Mouse (Mus musculus) heart, embryonic 12.5 days (tissue): ENCODE data around the gene Eif4b. TPM values are rescaled to one million over a fixed set of nuclear protein-coding genes. Genes with fewer than 3 reads are reported as not detected.
A peak's percentile ranks its signal among the peaks of the same experiment; 100 is the strongest.

Source experiments
- ATAC-seq: fragments of 200-750 bp; cut with Nextera tagmentation; 2 replicates; pipeline ENCODE4 v1.8.0; 2017; ENCODE audit warnings: moderate TSS enrichment, moderate library complexity; ENCODE audit not compliant: insufficient number of reproducible peaks, low FRiP score
- H3K27ac ChIP-seq: fragments of 300-500 bp; sonication (generic); 2 replicates; pipeline ENCODE4 v1.5.1; 2016; ENCODE audit warnings: mild to moderate bottlenecking, moderate library complexity; ENCODE audit not compliant: poor library complexity, severe bottlenecking
- H3K27me3 ChIP-seq: fragments of 300-500 bp; sonication (generic); replicated peaks from 2 replicates; pipeline ENCODE4 v1.6.1; 2016; ENCODE audit warnings: mild to moderate bottlenecking, moderate library complexity
- H3K36me3 ChIP-seq: fragments of 300-500 bp; sonication (generic); 2 replicates; pipeline ENCODE4 v1.6.1; 2016; ENCODE audit warnings: mild to moderate bottlenecking, moderate library complexity
- H3K4me1 ChIP-seq: fragments of 300-500 bp; sonication (generic); replicated peaks from 2 replicates; pipeline ENCODE4 v1.6.1; 2016; ENCODE audit warnings: mild to moderate bottlenecking
- H3K4me2 ChIP-seq: fragments of 300-500 bp; sonication (generic); 2 replicates; pipeline ENCODE4 v1.6.1; 2016; ENCODE audit warnings: mild to moderate bottlenecking, moderate library complexity
- H3K4me3 ChIP-seq: fragments of 300-500 bp; sonication (generic); 2 replicates; pipeline ENCODE4 v1.5.1; 2016; ENCODE audit warnings: mild to moderate bottlenecking
- H3K9ac ChIP-seq: fragments of 300-500 bp; sonication (generic); 2 replicates; pipeline ENCODE4 v1.6.1; 2016; ENCODE audit warnings: mild to moderate bottlenecking, moderate library complexity
- H3K9me3 ChIP-seq: fragments of 300-500 bp; sonication (generic); replicated peaks from 2 replicates; pipeline ENCODE4 v1.6.1; 2016; ENCODE audit warnings: mild to moderate bottlenecking, moderate library complexity
- WGBS: fragments of 180-500 bp; shearing (Covaris S2); methylation state at CpG from one replicate; pipeline ENCODE4 v1.1.7; 2016; 5-methylcytosine and 5-hydroxymethylcytosine counted together
- polyA plus RNA-seq: library from polyadenylated mRNA; unstranded; fragments of >200 nt; fragmentation: Nextera tagmentation; extraction: Ambion mirVana; gene quantifications from 2 replicates; pipeline ENCODE4 v1.2.1, GENCODE M21; 2016

Eif4b gene
- 79.9 and 80.2 TPM in 2 replicates for polyA plus RNA-seq

DNA sequence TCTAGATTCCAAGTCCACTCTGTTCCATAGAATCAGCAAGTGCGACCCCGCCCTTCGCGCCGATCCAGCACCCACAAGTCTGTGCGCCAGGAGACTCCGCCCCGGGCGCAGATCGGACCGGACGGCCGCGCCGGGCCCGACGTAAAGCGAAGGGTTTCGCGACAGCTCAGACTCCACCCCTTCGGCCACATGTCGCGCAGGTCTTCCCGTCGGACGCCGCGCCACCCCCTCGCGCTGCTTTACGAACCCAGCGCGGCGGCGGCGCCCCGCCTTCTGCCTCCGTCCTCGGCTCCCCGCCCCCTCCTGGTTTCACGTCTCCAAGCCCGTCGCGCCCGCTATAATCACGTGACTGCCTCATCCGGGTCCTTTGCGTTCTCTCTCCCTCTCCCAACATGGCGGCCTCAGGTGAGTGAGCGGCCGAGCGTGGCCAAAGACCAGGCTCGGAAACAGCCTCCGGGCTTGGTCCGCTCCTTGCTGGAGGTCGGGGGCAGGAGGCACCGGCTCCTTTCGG lies at the start of gene Eif4b:
Gene Eif4b, plus strand, starts transcription at position 215 of the 511 bp plus-strand sequence.
- peaks cover 15% of the 10 kb centered on the region for H3K4me1 ChIP-seq
- no peaks in the 10 kb centered on the region for H3K9me3 ChIP-seq
- under 1% methylated on average over 58 of the region's 58 CpGs for WGBS
- peak within 1 kb of the TSS; percentile 94 for H3K27ac ChIP-seq
- peak; percentile 96 for ATAC-seq
- peak within 1 kb of the TSS; percentile 99 for H3K4me3 ChIP-seq
- peak within 1 kb of the TSS; percentile 97 for H3K4me2 ChIP-seq
- H3K36me3 ChIP-seq: no peaks in the 10 kb centered on the region
- H3K9ac ChIP-seq: peak within 1 kb of the TSS; percentile 100
- no peaks in the 10 kb centered on the region for H3K27me3 ChIP-seq

DNA sequence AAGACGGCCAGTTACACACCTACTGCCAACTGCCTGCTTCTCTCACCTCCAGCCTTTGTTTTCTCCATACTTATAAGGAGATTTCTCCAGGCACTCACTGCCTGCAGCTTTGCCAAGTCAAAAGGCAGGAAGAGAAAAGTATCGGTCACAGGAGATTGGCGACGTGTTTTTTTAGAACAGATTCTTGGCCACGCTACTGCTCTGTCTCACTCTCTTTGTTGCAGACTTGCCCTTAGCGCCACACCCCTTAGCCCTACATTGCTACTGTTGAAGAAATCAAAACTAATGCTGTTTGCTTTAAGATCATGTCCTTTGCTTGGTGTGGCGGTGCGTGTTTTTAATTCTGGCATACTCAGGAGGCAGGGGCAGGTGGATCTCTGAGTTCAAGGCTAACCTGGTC lies 49.7 kb upstream of the Eif4b start:
- Histone ChIP-seq H3K4me1 (peaks cover 37% of the 10 kb centered on the region), H3K9me3 (no peaks in the 10 kb centered on the region), H3K27ac (no peak overlapping the region), H3K4me3 (no peak overlapping the region), H3K4me2 (no peak overlapping the region), H3K36me3 (no peaks in the 10 kb centered on the region), H3K9ac (no peak overlapping the region), H3K27me3 (no peaks in the 10 kb centered on the region; the same call in 1 of the 2 replicates)
- 41% methylated on average over 8 of the region's 8 CpGs for WGBS
- no peak for ATAC-seq

DNA sequence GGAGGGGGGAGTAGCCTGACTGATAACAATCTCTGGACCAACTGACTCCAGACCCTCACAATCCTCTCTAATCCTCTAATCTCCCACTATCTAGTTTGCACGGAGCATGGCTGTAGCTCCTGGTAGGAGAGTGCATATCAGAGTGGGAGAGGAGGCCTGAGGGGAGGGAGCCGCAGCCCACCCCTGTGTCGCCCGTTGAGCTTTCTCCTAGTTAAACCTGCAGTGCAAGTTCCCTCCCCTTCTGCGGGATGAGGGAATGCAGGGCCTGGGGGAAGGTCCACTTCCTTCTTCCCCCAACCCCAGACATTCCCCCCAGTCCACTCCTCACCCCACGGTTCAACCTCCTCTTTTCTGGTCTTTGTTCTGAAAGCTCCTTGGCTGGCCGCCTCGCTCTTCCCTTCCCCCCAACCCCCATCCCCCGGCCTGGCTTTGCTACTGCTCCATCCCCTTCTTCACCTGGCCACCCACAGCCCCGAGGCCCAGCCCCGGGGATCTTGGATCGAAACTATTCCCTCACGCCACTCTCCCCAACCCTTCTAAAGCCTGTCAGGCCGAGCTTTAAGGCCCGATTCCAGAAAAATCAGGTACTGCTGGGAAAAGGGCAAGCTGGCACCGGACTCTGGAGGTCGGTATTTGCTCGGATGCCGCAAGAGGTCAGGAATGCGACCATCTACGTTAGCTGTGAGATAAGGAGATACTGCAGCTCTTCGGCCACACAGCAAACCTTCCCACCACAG lies 48.3 kb upstream of the Eif4b start:
- ATAC-seq: 0 out of 2 replicates have a peak, but pooled peaks have one; percentile 23
- H3K4me1 ChIP-seq: peaks cover 37% of the 10 kb centered on the region
- H3K4me3 ChIP-seq: peak overlapping the region; percentile 23
- no peaks in the 10 kb centered on the region for H3K36me3 ChIP-seq
- H3K4me2 ChIP-seq: peak overlapping the region; percentile 65
- no peaks in the 10 kb centered on the region; the same call in 1 of the 2 replicates for H3K27me3 ChIP-seq
- H3K9me3 ChIP-seq: no peaks in the 10 kb centered on the region
- H3K27ac ChIP-seq: peak overlapping the region; percentile 26
- WGBS: 4% methylated on average over 22 of the region's 22 CpGs
- H3K9ac ChIP-seq: peak overlapping the region; percentile 64

DNA sequence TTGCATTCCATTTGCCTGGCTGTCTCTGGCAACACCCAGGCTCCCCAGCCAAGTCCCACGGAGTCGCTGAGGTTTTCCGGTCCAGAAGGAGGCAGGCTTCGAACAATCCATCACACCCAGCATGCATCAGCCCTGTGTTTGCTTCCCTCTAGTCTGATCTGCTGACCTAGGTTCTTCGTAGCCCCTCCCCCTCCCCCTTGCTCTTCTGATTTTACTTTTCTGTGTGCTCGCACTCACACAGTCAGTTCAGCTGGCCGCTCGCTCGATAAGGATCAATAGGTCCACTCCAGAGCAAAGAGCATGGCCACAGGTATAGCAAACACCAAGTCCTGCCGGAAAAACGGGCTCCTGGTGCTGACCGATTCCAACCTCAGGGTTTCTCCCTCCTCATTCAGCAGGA lies 47.1 kb upstream of the Eif4b start:
- no peaks in the 10 kb centered on the region; the same call in 1 of the 2 replicates for H3K27me3 ChIP-seq

DNA sequence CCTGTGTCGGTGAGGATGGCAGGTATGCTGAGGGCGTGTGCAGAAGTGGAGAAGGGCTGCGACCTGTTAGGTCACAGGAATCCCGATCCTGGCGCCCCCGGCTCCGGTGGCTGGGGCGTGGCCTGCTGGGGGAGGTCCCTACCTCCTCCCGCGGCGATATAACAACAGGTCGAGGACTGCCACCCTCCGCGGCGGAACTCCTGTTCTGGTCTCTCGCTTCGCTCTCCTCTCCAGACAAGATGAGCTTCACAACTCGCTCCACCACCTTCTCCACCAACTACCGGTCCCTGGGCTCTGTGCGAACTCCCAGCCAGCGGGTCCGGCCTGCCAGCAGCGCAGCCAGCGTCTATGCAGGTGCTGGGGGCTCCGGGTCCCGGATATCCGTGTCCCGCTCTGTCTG lies 45.5 kb upstream of the Eif4b start, which contains the start of gene Krt18:
Gene Krt18, plus strand, starts transcription at position 141 of the 400 bp plus-strand sequence.
- under 1% methylated on average over 28 of the region's 28 CpGs for WGBS
- Histone ChIP-seq H3K27me3 (no peaks in the 10 kb centered on the region; the same call in 1 of the 2 replicates), H3K36me3 (no peaks in the 10 kb centered on the region), H3K9ac (peak within 1 kb of the TSS; percentile 71), H3K27ac (no peak within 1 kb of the TSS), H3K4me3 (peak within 1 kb of the TSS; percentile 56), H3K4me2 (peak within 1 kb of the TSS; percentile 81), H3K4me1 (peaks cover 37% of the 10 kb centered on the region), H3K9me3 (no peaks in the 10 kb centered on the region)
- ATAC-seq: no peak

More for the DNA sequence above, 47.1 kb upstream of the Eif4b start:
- H3K4me1 ChIP-seq: peaks cover 37% of the 10 kb centered on the region
- ATAC-seq: no peak
- H3K4me2 ChIP-seq: peak overlapping the region; percentile 65
- no peaks in the 10 kb centered on the region for H3K36me3 ChIP-seq
- H3K9me3 ChIP-seq: no peaks in the 10 kb centered on the region
- no peak overlapping the region for H3K4me3 ChIP-seq
- H3K9ac ChIP-seq: no peak overlapping the region
- WGBS: 15% methylated on average over 12 of the region's 12 CpGs
- H3K27ac ChIP-seq: no peak overlapping the region

DNA sequence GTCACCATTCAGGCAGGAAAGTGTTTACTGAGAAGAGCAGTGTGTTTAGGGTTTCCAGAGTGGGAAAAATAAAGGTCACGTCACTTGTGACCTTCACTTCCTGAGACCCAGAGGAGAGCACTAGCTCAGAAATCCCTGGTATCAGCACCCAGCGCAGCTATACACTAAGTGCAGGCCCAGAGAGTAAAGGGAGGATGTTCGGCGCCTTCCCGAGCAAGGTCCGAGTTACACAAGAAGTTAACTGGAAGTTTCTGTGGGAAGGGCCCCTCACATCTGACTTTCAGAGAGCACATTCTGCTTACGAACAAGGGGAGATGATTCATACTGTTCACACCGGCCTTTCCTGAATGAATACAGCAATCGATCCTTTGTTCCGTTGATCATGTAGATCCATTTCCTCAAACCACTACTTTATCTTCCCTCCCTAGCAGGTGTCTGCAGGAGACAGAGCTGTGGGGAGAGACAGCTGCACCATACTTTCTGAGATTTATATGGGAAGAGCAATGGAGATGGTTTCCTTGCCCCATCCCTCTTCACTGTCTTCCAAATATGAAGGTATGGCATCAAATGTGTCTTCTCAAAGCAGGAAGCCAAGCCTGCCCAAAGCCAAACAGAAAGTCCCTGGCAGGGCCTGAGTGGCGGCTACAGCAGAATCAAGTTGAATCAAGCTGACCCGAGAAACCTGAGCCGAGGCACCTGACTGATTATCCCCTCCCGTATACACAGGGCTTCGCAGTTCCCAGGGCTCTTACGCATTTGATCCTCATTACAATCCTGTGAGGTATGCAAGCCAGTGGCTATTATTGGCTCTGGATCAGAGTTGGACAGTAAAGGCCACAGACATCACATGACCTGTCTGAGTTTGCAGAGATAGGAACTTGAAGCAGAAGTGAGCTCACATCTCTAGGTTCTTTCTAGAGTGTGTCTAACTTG lies 39.2 kb upstream of the Eif4b start:
- no peak for ATAC-seq
- no peaks in the 10 kb centered on the region for H3K36me3 ChIP-seq
- H3K9ac ChIP-seq: no peak overlapping the region
- H3K27me3 ChIP-seq: no peaks in the 10 kb centered on the region
- H3K4me1 ChIP-seq: peaks cover 12% of the 10 kb centered on the region
- no peak overlapping the region for H3K4me3 ChIP-seq
- H3K9me3 ChIP-seq: no peaks in the 10 kb centered on the region
- 50% methylated on average over 16 of the region's 16 CpGs for WGBS
- H3K27ac ChIP-seq: no peak overlapping the region
- no peak overlapping the region for H3K4me2 ChIP-seq

DNA sequence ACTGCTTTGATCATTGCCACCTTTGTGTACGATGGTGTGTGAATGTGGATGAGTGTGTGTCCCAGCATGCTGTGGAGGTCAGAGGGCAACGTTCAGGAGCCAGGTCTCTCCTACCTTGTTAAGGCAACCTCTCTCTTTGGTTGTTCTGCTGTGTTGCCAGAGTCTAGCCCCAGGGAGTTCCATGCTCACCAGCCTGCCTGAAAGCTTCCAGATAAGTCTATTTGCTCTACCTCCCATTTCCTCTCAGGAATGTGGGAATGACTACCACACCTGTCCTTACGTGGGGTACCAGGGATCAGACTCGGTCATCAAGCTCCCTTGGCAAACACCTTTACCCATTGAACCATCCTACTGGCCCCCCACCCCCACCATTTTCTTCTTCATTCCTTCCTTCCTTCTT lies 33.3 kb upstream of the Eif4b start:
- Histone ChIP-seq H3K27ac (no peak overlapping the region), H3K36me3 (no peaks in the 10 kb centered on the region), H3K4me1 (no peaks in the 10 kb centered on the region), H3K4me3 (no peak overlapping the region), H3K9ac (no peak overlapping the region), H3K9me3 (no peaks in the 10 kb centered on the region), H3K27me3 (no peaks in the 10 kb centered on the region), H3K4me2 (no peak overlapping the region)
- ATAC-seq: no peak
- WGBS: 72% methylated on average over 4 of the region's 4 CpGs

DNA sequence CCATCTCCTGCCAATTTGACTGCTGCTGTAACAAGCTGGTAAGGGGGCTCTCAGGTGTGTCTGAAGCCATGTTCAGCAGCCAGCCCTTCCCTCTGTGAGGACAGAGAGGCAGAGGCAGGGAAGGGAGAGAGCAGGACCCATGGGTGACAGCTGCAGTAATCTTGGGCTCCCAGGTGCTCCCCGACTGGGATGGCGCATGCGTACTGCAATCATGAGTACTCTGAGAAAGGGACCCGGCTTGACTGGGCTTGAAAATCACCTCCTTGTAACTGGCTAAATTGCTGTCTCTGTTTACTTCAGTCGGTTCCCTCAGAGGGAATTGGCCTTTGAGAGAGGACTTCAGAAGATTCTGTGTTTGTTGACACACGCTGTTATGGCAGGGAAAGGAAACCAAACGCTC lies 31.6 kb upstream of the Eif4b start:
- Histone ChIP-seq H3K9me3 (no peaks in the 10 kb centered on the region), H3K9ac (no peak overlapping the region), H3K4me2 (no peak overlapping the region), H3K36me3 (no peaks in the 10 kb centered on the region), H3K4me3 (no peak overlapping the region), H3K4me1 (no peaks in the 10 kb centered on the region), H3K27ac (no peak overlapping the region), H3K27me3 (no peaks in the 10 kb centered on the region)
- ATAC-seq: no peak
- 64% methylated on average over 7 of the region's 7 CpGs for WGBS

DNA sequence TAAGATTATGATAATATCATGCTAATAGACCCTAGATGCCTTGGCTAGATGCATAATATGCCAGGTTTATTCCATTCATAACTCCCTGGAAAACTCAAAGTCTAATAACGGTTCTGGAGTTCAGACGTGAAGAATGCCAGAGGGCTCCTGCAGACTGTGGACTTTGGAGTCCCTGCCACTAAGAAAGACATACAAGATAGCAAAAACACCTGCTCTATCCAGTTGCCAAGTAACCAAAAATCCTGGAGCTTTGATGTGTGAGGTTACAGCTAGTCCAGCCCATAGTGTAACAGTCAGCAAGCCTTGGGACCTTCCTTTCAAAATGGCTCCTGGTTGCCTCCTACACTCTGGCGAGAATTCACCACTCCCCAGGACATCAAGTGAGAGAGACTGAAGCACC lies 28.8 kb upstream of the Eif4b start:
- H3K27ac ChIP-seq: no peak overlapping the region
- H3K9ac ChIP-seq: no peak overlapping the region
- no peaks in the 10 kb centered on the region for H3K36me3 ChIP-seq
- no peaks in the 10 kb centered on the region for H3K4me1 ChIP-seq
- H3K27me3 ChIP-seq: no peaks in the 10 kb centered on the region
- no peak overlapping the region for H3K4me2 ChIP-seq
- no peak overlapping the region for H3K4me3 ChIP-seq
- 74% methylated on average over 3 of the region's 3 CpGs for WGBS
- ATAC-seq: no peak
- no peaks in the 10 kb centered on the region for H3K9me3 ChIP-seq

DNA sequence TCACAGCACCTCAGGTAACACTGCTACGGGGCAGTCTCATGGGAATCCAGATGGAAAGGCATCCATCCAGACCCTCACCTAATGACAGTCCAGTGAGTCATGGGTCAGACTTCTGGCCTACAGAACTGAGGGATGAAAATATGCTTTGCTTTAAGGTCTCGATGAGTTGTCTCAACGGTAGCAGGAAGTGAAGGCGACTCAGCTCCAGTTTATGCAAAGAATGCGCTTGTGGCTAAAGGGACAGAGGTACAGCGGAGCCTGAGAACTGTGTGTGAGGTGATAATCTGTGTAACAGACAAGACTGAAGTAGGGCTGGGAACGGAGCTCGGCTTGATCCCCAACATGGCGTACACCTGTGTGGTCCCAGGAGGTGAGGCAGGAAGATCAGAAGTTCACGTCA lies 27.9 kb upstream of the Eif4b start:
- H3K4me3 ChIP-seq: no peak overlapping the region
- no peak for ATAC-seq
- H3K4me1 ChIP-seq: no peaks in the 10 kb centered on the region
- H3K36me3 ChIP-seq: no peaks in the 10 kb centered on the region
- no peaks in the 10 kb centered on the region for H3K27me3 ChIP-seq
- no peak overlapping the region for H3K4me2 ChIP-seq
- no peak overlapping the region for H3K27ac ChIP-seq
- no peak overlapping the region for H3K9ac ChIP-seq
- no peaks in the 10 kb centered on the region for H3K9me3 ChIP-seq
- WGBS: 59% methylated on average over 10 of the region's 10 CpGs

DNA sequence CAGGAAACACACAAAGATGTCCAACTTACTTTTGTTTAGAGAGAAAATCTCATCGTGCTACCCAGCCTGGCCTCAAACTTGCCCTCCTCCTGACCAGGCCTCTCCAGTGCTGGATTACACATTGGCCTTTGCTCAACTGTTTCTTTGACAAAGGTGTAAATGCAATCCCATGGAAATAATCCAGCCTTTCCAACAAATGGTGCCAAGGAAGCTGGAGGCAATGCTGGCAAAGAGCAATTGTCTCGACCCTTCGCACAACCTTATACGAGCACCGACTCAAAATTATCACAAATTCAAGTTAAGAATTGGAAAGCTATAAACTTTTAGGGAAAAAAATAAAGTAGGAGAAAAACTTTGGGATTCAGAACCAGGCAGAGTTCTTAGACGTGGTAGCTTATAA lies 25.6 kb upstream of the Eif4b start:
- no peak overlapping the region for H3K9ac ChIP-seq
- H3K4me3 ChIP-seq: no peak overlapping the region
- H3K27me3 ChIP-seq: no peaks in the 10 kb centered on the region
- no peaks in the 10 kb centered on the region for H3K36me3 ChIP-seq
- no peak overlapping the region for H3K27ac ChIP-seq
- H3K4me2 ChIP-seq: no peak overlapping the region
- 77% methylated on average over 6 of the region's 6 CpGs for WGBS
- no peak for ATAC-seq
- no peaks in the 10 kb centered on the region for H3K4me1 ChIP-seq
- H3K9me3 ChIP-seq: no peaks in the 10 kb centered on the region
